Mouse (Mus musculus): ENCODE measurements around the gene Stambpl1.

- TF ChIP-seq CTCF (IDR thresholded peaks at IDR 0.05) (no peak), EP300 (IDR thresholded peaks at IDR 0.05) (no peak)
Measured at GRCm38 (mm10) chr19:34233944-34234343, 41.9 kb downstream of the Stambpl1 start.

All from lung, postnatal 0 days (tissue).